Mouse (Mus musculus) MEL (cell line): ENCODE measurements around the gene Msrb1. TPM values are rescaled to one million over a fixed set of nuclear protein-coding genes. Genes with fewer than 3 reads are reported as not detected.

ENCODE experiments used
- DNase-seq: peaks from one replicate; pipeline ENCODE4 v3.0.0; 2011; ENCODE audit warnings: low read depth, low spot score
- H3K27ac ChIP-seq: 2 replicates; pipeline ENCODE4 v1.5.1; 2012; ENCODE audit warnings: low read depth, mild to moderate bottlenecking, control low read depth, low read length, moderate library complexity; ENCODE audit not compliant: control insufficient read depth
- H3K27me3 ChIP-seq, 2 experiments: fragments of 150-350 bp in 1 of 2; sonication (generic) in 1 of 2; 2 replicates each; pipeline ENCODE4 v1.6.1; 2012; ENCODE audit warnings: low read length in 2 of 2, mild to moderate bottlenecking in 2 of 2, improper control_type of control experiment in 1 of 2, moderate library complexity in 1 of 2; ENCODE audit not compliant: insufficient read depth in 2 of 2, control insufficient read depth in 1 of 2
- H3K36me3 ChIP-seq, 2 experiments: 2 replicates each; pipeline ENCODE4 v1.6.1; 2012 to 2014; ENCODE audit warnings: low read length in 2 of 2, improper control_type of control experiment in 1 of 2, inconsistent platforms in 1 of 2, mild to moderate bottlenecking in 1 of 2; ENCODE audit not compliant: insufficient read depth in 2 of 2, control insufficient read depth in 1 of 2
- H3K4me1 ChIP-seq, 2 experiments: fragments of 150-350 bp in 1 of 2; sonication (generic) in 1 of 2; 2 replicates each; pipeline ENCODE4 v1.6.1; 2012; ENCODE audit warnings: low read length in 2 of 2, improper control_type of control experiment in 1 of 2, mild to moderate bottlenecking in 1 of 2; ENCODE audit not compliant: insufficient read depth in 2 of 2, control insufficient read depth in 1 of 2
- H3K4me3 ChIP-seq, 2 experiments: fragments of 150-350 bp in 1 of 2; sonication (generic) in 1 of 2; 2 replicates each; pipeline ENCODE4 v1.5.1; 2012; ENCODE audit warnings: low read depth in 2 of 2, low read length in 2 of 2, mild to moderate bottlenecking in 2 of 2, moderate library complexity in 2 of 2, control low read depth in 1 of 2, improper control_type of control experiment in 1 of 2; ENCODE audit not compliant: control insufficient read depth in 1 of 2, insufficient read depth in 1 of 2
- H3K79me2 ChIP-seq: 2 replicates; pipeline ENCODE4 v1.6.1; 2012; ENCODE audit warnings: mild to moderate bottlenecking, low read length, moderate library complexity; ENCODE audit not compliant: control insufficient read depth, poor library complexity, insufficient read depth
- H3K9ac ChIP-seq: 2 replicates; pipeline ENCODE4 v1.6.1; 2012; ENCODE audit warnings: low read depth, mild to moderate bottlenecking, control low read depth, low read length, moderate library complexity; ENCODE audit not compliant: control insufficient read depth, poor library complexity, severe bottlenecking
- H3K9me3 ChIP-seq: fragments of 150-350 bp; sonication (generic); replicated peaks from 2 replicates; pipeline ENCODE4 v1.6.1; 2012; ENCODE audit warnings: mild to moderate bottlenecking, low read length, improper control_type of control experiment, moderate library complexity; ENCODE audit not compliant: insufficient read depth
- CHD2 ChIP-seq: IDR thresholded peaks from 2 replicates; pipeline ENCODE4 v1.6.1; 2011; ENCODE audit warnings: low read length, improper control_type of control experiment
- CTCF ChIP-seq, 3 experiments: IDR thresholded peaks in 2 of 3; conservative IDR thresholded peaks in 1 of 3; 2 replicates each; pipeline ENCODE4 v1.5.1; 2011 to 2012; ENCODE audit warnings: low read length in 3 of 3, low read depth in 2 of 3, mild to moderate bottlenecking in 2 of 3, improper control_type of control experiment in 1 of 3, inconsistent platforms in 1 of 3, mixed read lengths in 1 of 3, moderate library complexity in 1 of 3; ENCODE audit not compliant: control insufficient read depth in 1 of 3, insufficient read depth in 1 of 3, poor library complexity in 1 of 3, severe bottlenecking in 1 of 3
- E2F4 ChIP-seq: IDR thresholded peaks from 2 replicates; pipeline ENCODE4 v1.6.1; 2011; ENCODE audit warnings: low read depth, low read length, improper control_type of control experiment, borderline replicate concordance
- ETS1 ChIP-seq: IDR thresholded peaks from 2 replicates; pipeline ENCODE4 v1.6.1; 2012; ENCODE audit warnings: low read depth, mild to moderate bottlenecking, inconsistent platforms, low read length, improper control_type of control experiment, moderate library complexity
- GATA1 ChIP-seq: IDR thresholded peaks from 2 replicates; pipeline ENCODE4 v1.6.1; 2011; ENCODE audit warnings: low read depth, low read length, improper control_type of control experiment
- HCFC1 ChIP-seq: IDR thresholded peaks from 2 replicates; pipeline ENCODE4 v1.6.1; 2012; ENCODE audit warnings: low read depth, mild to moderate bottlenecking, inconsistent platforms, low read length, improper control_type of control experiment, moderate library complexity
- JUND ChIP-seq: IDR thresholded peaks from 2 replicates; pipeline ENCODE4 v1.6.1; 2011; ENCODE audit warnings: low read depth, mild to moderate bottlenecking, improper control_type of control experiment, low read length
- KAT2A ChIP-seq: conservative IDR thresholded peaks from 2 replicates; pipeline ENCODE4 v1.6.1; 2012; ENCODE audit warnings: low read depth, low read length, improper control_type of control experiment, inconsistent platforms
- MAX ChIP-seq: IDR thresholded peaks from 2 replicates; pipeline ENCODE4 v1.6.1; 2011; ENCODE audit warnings: low read length, improper control_type of control experiment
- MAZ ChIP-seq: IDR thresholded peaks from 2 replicates; pipeline ENCODE4 v1.6.1; 2012; ENCODE audit warnings: low read depth, mild to moderate bottlenecking, inconsistent platforms, low read length, improper control_type of control experiment
- NELFE ChIP-seq: IDR thresholded peaks from 2 replicates; pipeline ENCODE4 v1.6.1; 2011; ENCODE audit warnings: low read depth, low read length, improper control_type of control experiment
- NRF1 ChIP-seq: IDR thresholded peaks from 2 replicates; pipeline ENCODE4 v1.6.1; 2014; ENCODE audit warnings: low read depth, mild to moderate bottlenecking, inconsistent platforms, low read length, improper control_type of control experiment, moderate library complexity; ENCODE audit not compliant: poor library complexity, insufficient read depth, severe bottlenecking
- POLR2A ChIP-seq, 2 experiments: IDR thresholded peaks; 2 replicates each; pipeline ENCODE4 v1.6.1; 2011 to 2012; ENCODE audit warnings: low read length in 2 of 2, mild to moderate bottlenecking in 2 of 2, control low read depth in 1 of 2, improper control_type of control experiment in 1 of 2, low read depth in 1 of 2, moderate library complexity in 1 of 2; ENCODE audit not compliant: control insufficient read depth in 1 of 2, insufficient read depth in 1 of 2, poor library complexity in 1 of 2
- POLR2AphosphoS2 ChIP-seq: IDR thresholded peaks from 2 replicates; pipeline ENCODE4 v1.6.1; 2011; ENCODE audit warnings: low read length, improper control_type of control experiment
- POLR2AphosphoS5 ChIP-seq: IDR thresholded peaks from 2 replicates; pipeline ENCODE4 v1.6.1; 2012; ENCODE audit warnings: low read depth, borderline replicate concordance, mild to moderate bottlenecking, inconsistent platforms, low read length, moderate library complexity, mixed read lengths
- RAD21 ChIP-seq: IDR thresholded peaks from 2 replicates; pipeline ENCODE4 v1.6.1; 2011; ENCODE audit warnings: mild to moderate bottlenecking, low read depth, low read length, improper control_type of control experiment
- RCOR1 ChIP-seq: IDR thresholded peaks from 2 replicates; pipeline ENCODE4 v1.6.1; 2012; ENCODE audit warnings: low read depth, mild to moderate bottlenecking, inconsistent platforms, low read length, improper control_type of control experiment
- SIN3A ChIP-seq: IDR thresholded peaks from 2 replicates; pipeline ENCODE4 v1.6.1; 2012; ENCODE audit warnings: low read length, improper control_type of control experiment, inconsistent platforms
- SMC3 ChIP-seq: IDR thresholded peaks from 2 replicates; pipeline ENCODE4 v1.6.1; 2011; ENCODE audit warnings: low read depth, low read length, improper control_type of control experiment
- TCF12 ChIP-seq: IDR thresholded peaks from 2 replicates; pipeline ENCODE4 v1.6.1; 2014; ENCODE audit warnings: low read depth, mild to moderate bottlenecking, inconsistent platforms, low read length, improper control_type of control experiment, moderate library complexity
- ZC3H11A ChIP-seq: IDR thresholded peaks from 2 replicates; pipeline ENCODE4 v1.6.1; 2012; ENCODE audit warnings: low read depth, mild to moderate bottlenecking, inconsistent platforms, low read length, improper control_type of control experiment
- ZMIZ1 ChIP-seq: IDR thresholded peaks from 2 replicates; pipeline ENCODE4 v1.6.1; 2012; ENCODE audit warnings: low read depth, mild to moderate bottlenecking, inconsistent platforms, low read length, improper control_type of control experiment, moderate library complexity
- ZNF384 ChIP-seq: IDR thresholded peaks from 2 replicates; pipeline ENCODE4 v1.6.1; 2012; ENCODE audit warnings: low read depth, mild to moderate bottlenecking, inconsistent platforms, low read length, improper control_type of control experiment
- polyA plus RNA-seq, 2 experiments: library from polyadenylated mRNA; stranded (reverse) in 1 of 2; unstranded in 1 of 2; fragments of >175 nt in 1 of 2; fragments of >200 nt in 1 of 2; gene quantifications; 2 replicates each; pipeline versions ENCODE4 v1.2.1 to v1.2.4; 2012; ENCODE audit warnings: low replicate concordance in 2 of 2, low read depth in 1 of 2; ENCODE audit not compliant: insufficient read length in 2 of 2, insufficient read depth in 1 of 2, missing spikeins in 1 of 2
- total RNA-seq: library from RNA; depleted of rRNA; stranded (reverse); fragments of 300-350 nt; gene quantifications from 2 replicates; pipeline ENCODE4 v1.2.3, GENCODE M21; 2012

Gene Msrb1
- total and polyA plus RNA-seq, 3 experiments, result 31.9 to 58.6 TPM; not detected in 1

- no peak overlapping the region for H3K27ac ChIP-seq
- H3K36me3 ChIP-seq, result no peaks in the 10 kb centered on the region
- peaks cover 0 to 2% of the 10 kb centered on the region in 2 experiments for H3K27me3 ChIP-seq
- DNase-seq, result no peak
- no peak overlapping the region for H3K4me3 ChIP-seq
- H3K4me1 ChIP-seq, result no peaks in the 10 kb centered on the region
- H3K79me2 ChIP-seq, result no peaks in the 10 kb centered on the region
- no peaks in the 10 kb centered on the region for H3K9me3 ChIP-seq
- H3K9ac ChIP-seq, result no peak overlapping the region
- TF ChIP-seq KAT2A (no peak), NELFE (no peak), CHD2 (no peak), ZMIZ1 (no peak), ZNF384 (no peak), POLR2A (IDR thresholded peaks at IDR 0.05; ENCODE audit: control insufficient read depth in 1 of 2, insufficient read depth in 1 of 2, low read depth in 1 of 2, low read length in 2 of 2, poor library complexity in 1 of 2) (no peak), SMC3 (no peak), POLR2AphosphoS5 (no peak)
Measured at GRCm38 (mm10) chr17:24777073-24777472, 40.6 kb downstream of the Msrb1 start.

- H3K4me3 ChIP-seq, result no peak overlapping the region
- no peaks in the 10 kb centered on the region for H3K36me3 ChIP-seq
- peak; percentile 53 for DNase-seq
- H3K79me2 ChIP-seq, result no peaks in the 10 kb centered on the region
- TF ChIP-seq POLR2A (IDR thresholded peaks at IDR 0.05; ENCODE audit: control insufficient read depth in 1 of 2, insufficient read depth in 1 of 2, low read depth in 1 of 2, low read length in 2 of 2, poor library complexity in 1 of 2), result no peak
- no peak overlapping the region for H3K9ac ChIP-seq
- no peak overlapping the region for H3K27ac ChIP-seq
- H3K9me3 ChIP-seq, result no peaks in the 10 kb centered on the region
- H3K4me1 ChIP-seq, result no peaks in the 10 kb centered on the region
- peaks cover 0 to 3% of the 10 kb centered on the region in 2 experiments; a peak in 2 of 4 replicates for H3K27me3 ChIP-seq
Measured at GRCm38 (mm10) chr17:24780821-24781220, 44.4 kb downstream of the Msrb1 start.

GRCm38 (mm10) chr17:24792190-24792589 lies 55.7 kb downstream of the Msrb1 start:
- TF ChIP-seq E2F4, result no peak
- TF ChIP-seq GATA1, result no peak
- TF ChIP-seq SMC3, result no peak
- TF ChIP-seq ETS1, result no peak
- no peak for TF ChIP-seq RCOR1
- no peak for TF ChIP-seq TCF12
- TF ChIP-seq JUND, result no peak
- no peak for TF ChIP-seq ZMIZ1
- TF ChIP-seq CTCF (IDR thresholded peaks at IDR 0.05 in 2 of 3, conservative IDR thresholded peaks at IDR 0.05 in 1 of 3; ENCODE audit: control insufficient read depth in 1 of 3, insufficient read depth in 1 of 3, low read depth in 2 of 3, low read length in 3 of 3, poor library complexity in 1 of 3, severe bottlenecking in 1 of 3), result no peak
- no peak for TF ChIP-seq MAX
- TF ChIP-seq MAZ, result no peak
- TF ChIP-seq SIN3A, result no peak
- no peak for TF ChIP-seq RAD21
- TF ChIP-seq CHD2, result no peak
- TF ChIP-seq POLR2A (IDR thresholded peaks at IDR 0.05; ENCODE audit: control insufficient read depth in 1 of 2, insufficient read depth in 1 of 2, low read depth in 1 of 2, low read length in 2 of 2, poor library complexity in 1 of 2), result no peak
- no peak for TF ChIP-seq HCFC1
- TF ChIP-seq POLR2AphosphoS2, result no peak
- TF ChIP-seq ZC3H11A, result no peak
- no peak for TF ChIP-seq NRF1
- TF ChIP-seq, all 39 proteins: peak for 0
- Histone ChIP-seq H3K4me1 (peaks cover 0 to 2% of the 10 kb centered on the region in 2 experiments; a peak in 2 of 4 replicates), H3K79me2 (no peaks in the 10 kb centered on the region), H3K9ac (no peak overlapping the region), H3K27ac (no peak overlapping the region), H3K9me3 (no peaks in the 10 kb centered on the region), H3K36me3 (peaks cover 0 to under 1% of the 10 kb centered on the region in 2 experiments; a peak in 2 of 4 replicates), H3K27me3 (peaks cover 3 to 6% of the 10 kb centered on the region in 2 experiments; a peak in 3 of 4 replicates), H3K4me3 (no peak overlapping the region)
- DNase-seq, result no peak
